Mouse (Mus musculus): ENCODE data around the gene Chchd6. TPM values are rescaled to one million over a fixed set of nuclear protein-coding genes. Genes with fewer than 3 reads are reported as not detected.

Gene Chchd6
- total and polyA plus RNA-seq, 2 experiments from 2014 or later, result 105 to 180 TPM

GRCm38 (mm10) chr6:89498764-89499516, 96.5 kb downstream of the Chchd6 start:
- Histone ChIP-seq H3K4me3 (ENCODE audit: low read length) (no peak overlapping the region), H3K4me1 (ENCODE audit: insufficient read depth, low read length) (no peaks in the 10 kb centered on the region), H3K27ac (no peak overlapping the region), H3K36me3 (ENCODE audit: insufficient read depth, low read length) (no peaks in the 10 kb centered on the region), H3K27me3 (ENCODE audit: insufficient read depth, low read length) (no peaks in the 10 kb centered on the region), H3K4me2 (ENCODE audit: low read depth, low read length) (no peak overlapping the region), H3K9ac (replicated peaks; ENCODE audit: low read length) (no peak overlapping the region), H3K9me3 (ENCODE audit: low read length) (no peaks in the 10 kb centered on the region)
- WGBS, result 39% methylated on average over 6 of the region's 6 CpGs
- no peak for TF ChIP-seq CTCF (IDR thresholded peaks at IDR 0.05; ENCODE audit: low read depth)
- peak; percentile 25 for DNase-seq (ENCODE audit: low spot score)
- ATAC-seq, result no peak

- H3K9ac ChIP-seq (replicated peaks; ENCODE audit: low read length), result no peak overlapping the region
- DNase-seq (ENCODE audit: low spot score) (no peak), ATAC-seq (no peak)
- H3K4me3 ChIP-seq (ENCODE audit: low read length), result no peak overlapping the region
- no peaks in the 10 kb centered on the region for H3K4me1 ChIP-seq (ENCODE audit: insufficient read depth, low read length)
- H3K9me3 ChIP-seq (ENCODE audit: low read length), result no peaks in the 10 kb centered on the region
- 91% methylated on average over 1 of the region's 1 CpGs for WGBS
- no peaks in the 10 kb centered on the region for H3K27me3 ChIP-seq (ENCODE audit: insufficient read depth, low read length)
- H3K4me2 ChIP-seq (ENCODE audit: low read depth, low read length), result no peak overlapping the region
- H3K27ac ChIP-seq, result no peak overlapping the region
- no peak for TF ChIP-seq CTCF (IDR thresholded peaks at IDR 0.05; ENCODE audit: low read depth)
- no peaks in the 10 kb centered on the region for H3K36me3 ChIP-seq (ENCODE audit: insufficient read depth, low read length)
Measured at GRCm38 (mm10) chr6:89496916-89497315, 98.5 kb downstream of the Chchd6 start.

- no peak for ATAC-seq
- Histone ChIP-seq H3K36me3 (ENCODE audit: insufficient read depth, low read length) (no peaks in the 10 kb centered on the region), H3K4me1 (ENCODE audit: insufficient read depth, low read length) (no peaks in the 10 kb centered on the region), H3K9me3 (ENCODE audit: low read length) (no peaks in the 10 kb centered on the region), H3K4me2 (ENCODE audit: low read depth, low read length) (no peak overlapping the region), H3K4me3 (ENCODE audit: low read length) (no peak overlapping the region), H3K9ac (replicated peaks; ENCODE audit: low read length) (no peak overlapping the region), H3K27ac (no peak overlapping the region), H3K27me3 (ENCODE audit: insufficient read depth, low read length) (no peaks in the 10 kb centered on the region)
- DNase-seq (ENCODE audit: low spot score), result no peak
- 91% methylated on average over 4 of the region's 4 CpGs for WGBS
- TF ChIP-seq CTCF (IDR thresholded peaks at IDR 0.05; ENCODE audit: low read depth), result no peak
Measured at GRCm38 (mm10) chr6:89492368-89492767, 103.1 kb downstream of the Chchd6 start.

GRCm38 (mm10) chr6:89490369-89490768, 105.1 kb downstream of the Chchd6 start:
- Histone ChIP-seq H3K4me3 (ENCODE audit: low read length) (no peak overlapping the region), H3K4me1 (ENCODE audit: insufficient read depth, low read length) (no peaks in the 10 kb centered on the region), H3K36me3 (ENCODE audit: insufficient read depth, low read length) (no peaks in the 10 kb centered on the region), H3K27me3 (ENCODE audit: insufficient read depth, low read length) (no peaks in the 10 kb centered on the region), H3K27ac (no peak overlapping the region), H3K4me2 (ENCODE audit: low read depth, low read length) (no peak overlapping the region), H3K9me3 (ENCODE audit: low read length) (no peaks in the 10 kb centered on the region), H3K9ac (replicated peaks; ENCODE audit: low read length) (no peak overlapping the region)
- DNase-seq (ENCODE audit: low spot score), result no peak
- no peak for ATAC-seq
- TF ChIP-seq CTCF (IDR thresholded peaks at IDR 0.05; ENCODE audit: low read depth), result no peak
- WGBS, result 94% methylated on average over 3 of the region's 3 CpGs

- no peaks in the 10 kb centered on the region for H3K4me1 ChIP-seq (ENCODE audit: insufficient read depth, low read length)
- DNase-seq (ENCODE audit: low spot score) (no peak), ATAC-seq (no peak)
- no peak overlapping the region for H3K9ac ChIP-seq (replicated peaks; ENCODE audit: low read length)
- H3K27me3 ChIP-seq (ENCODE audit: insufficient read depth, low read length), result no peaks in the 10 kb centered on the region
- H3K4me3 ChIP-seq (ENCODE audit: low read length), result no peak overlapping the region
- no peaks in the 10 kb centered on the region for H3K9me3 ChIP-seq (ENCODE audit: low read length)
- TF ChIP-seq CTCF (IDR thresholded peaks at IDR 0.05; ENCODE audit: low read depth), result no peak
- no peak overlapping the region for H3K27ac ChIP-seq
- WGBS, result 98% methylated on average over 1 of the region's 1 CpGs
- H3K4me2 ChIP-seq (ENCODE audit: low read depth, low read length), result no peak overlapping the region
- no peaks in the 10 kb centered on the region for H3K36me3 ChIP-seq (ENCODE audit: insufficient read depth, low read length)
Measured at GRCm38 (mm10) chr6:89489533-89489932, 105.9 kb downstream of the Chchd6 start.

GRCm38 (mm10) chr6:89486055-89486454, 109.4 kb downstream of the Chchd6 start:
- H3K4me1 ChIP-seq (ENCODE audit: insufficient read depth, low read length), result no peaks in the 10 kb centered on the region
- ATAC-seq (no peak), DNase-seq (ENCODE audit: low spot score) (no peak)
- no peak for TF ChIP-seq CTCF (IDR thresholded peaks at IDR 0.05; ENCODE audit: low read depth)
- no peaks in the 10 kb centered on the region for H3K27me3 ChIP-seq (ENCODE audit: insufficient read depth, low read length)
- no peaks in the 10 kb centered on the region for H3K36me3 ChIP-seq (ENCODE audit: insufficient read depth, low read length)
- peak overlapping the region; percentile 51; the same call in 1 of the 2 replicates for H3K27ac ChIP-seq
- no peak overlapping the region for H3K4me2 ChIP-seq (ENCODE audit: low read depth, low read length)
- H3K9ac ChIP-seq (replicated peaks; ENCODE audit: low read length), result no peak overlapping the region
- H3K9me3 ChIP-seq (ENCODE audit: low read length), result no peaks in the 10 kb centered on the region
- H3K4me3 ChIP-seq (ENCODE audit: low read length), result no peak overlapping the region
- WGBS, result 44% methylated on average over 4 of the region's 4 CpGs

GRCm38 (mm10) chr6:89481192-89481591, 114.3 kb downstream of the Chchd6 start:
- whole genome bisulfite sequencing, result 82% methylated on average over 4 of the region's 4 CpGs

More at GRCm38 (mm10) chr6:89481192-89481591, 114.3 kb downstream of the Chchd6 start:
- Histone ChIP-seq H3K9ac (replicated peaks; ENCODE audit: low read length) (no peak overlapping the region), H3K27me3 (ENCODE audit: insufficient read depth, low read length) (no peaks in the 10 kb centered on the region), H3K4me3 (ENCODE audit: low read length) (no peak overlapping the region), H3K27ac (no peak overlapping the region), H3K4me2 (ENCODE audit: low read depth, low read length) (no peak overlapping the region), H3K4me1 (ENCODE audit: insufficient read depth, low read length) (no peaks in the 10 kb centered on the region), H3K9me3 (ENCODE audit: low read length) (no peaks in the 10 kb centered on the region), H3K36me3 (ENCODE audit: insufficient read depth, low read length) (no peaks in the 10 kb centered on the region)
- no peak for TF ChIP-seq CTCF (IDR thresholded peaks at IDR 0.05; ENCODE audit: low read depth)
- ATAC-seq (no peak), DNase-seq (ENCODE audit: low spot score) (no peak)

Measured in hindbrain, postnatal 0 days (tissue).